Mouse (Mus musculus) adrenal gland, adult (tissue): ENCODE results near the gene Bola1.

Experiments
- DNase-seq, 2 experiments: peaks; one replicate each; pipeline ENCODE4 v3.0.0; 2022 to 2023; ENCODE audit warnings: low spot score in 1 of 2; ENCODE audit not compliant: inconsistent age in 2 of 2

Bola1 gene

GRCm38 (mm10) chr3:96159820-96160219, 59.7 kb downstream of the Bola1 start:
- no peak for DNase-seq

DNA sequence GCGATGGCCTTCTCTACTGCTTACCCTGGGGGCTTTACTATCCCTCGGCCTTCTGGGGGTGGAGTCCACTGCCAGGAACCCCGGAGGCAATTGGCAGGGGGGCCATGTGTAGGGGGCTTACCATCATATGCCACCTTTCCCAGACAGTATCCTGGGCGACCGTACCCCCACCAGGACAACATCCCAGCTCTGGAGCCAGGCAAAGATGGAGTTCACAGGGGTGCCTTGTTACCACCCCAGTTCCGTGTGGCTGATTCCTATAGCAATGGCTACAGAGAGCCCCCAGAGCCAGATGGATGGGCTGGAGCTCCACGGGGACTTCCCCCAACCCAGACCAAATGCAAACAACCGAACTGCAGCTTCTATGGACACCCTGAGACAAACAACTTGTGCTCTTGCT, 64.0 kb downstream of the Bola1 start:
- DNase-seq: no peak

GRCm38 (mm10) chr3:96152611-96153010, 66.9 kb downstream of the Bola1 start:
- DNase-seq: no peak

DNA sequence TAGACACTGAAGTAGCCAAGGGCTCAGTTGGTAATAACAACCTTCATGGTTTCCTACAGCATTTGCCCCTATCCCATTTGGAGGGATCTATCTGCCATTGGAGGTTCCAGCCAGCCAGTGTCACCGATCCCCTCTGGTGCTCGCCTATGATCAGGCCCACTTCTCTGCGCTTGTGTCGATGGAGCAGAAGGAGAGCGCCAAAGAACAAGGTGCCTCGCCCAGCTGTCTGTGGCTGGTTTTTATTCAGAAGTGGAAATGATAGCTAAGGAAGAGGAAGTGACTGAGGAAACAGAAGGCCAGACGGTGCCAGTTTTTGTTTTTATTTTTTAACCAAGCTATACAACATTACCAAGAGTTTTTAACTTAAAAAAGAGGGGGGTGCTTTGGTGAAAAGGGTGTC, 67.7 kb downstream of the Bola1 start:
- no peak for DNase-seq

- DNase-seq: peak; percentile 37 to 90
Observed at GRCm38 (mm10) chr3:96147950-96148349, 71.6 kb downstream of the Bola1 start.
